Mouse (Mus musculus) bone marrow macrophage, adult 2 months (primary cell): ENCODE results near the gene Chst11. TPM values are rescaled to one million over a fixed set of nuclear protein-coding genes. Genes with fewer than 3 reads are reported as not detected.
A peak's percentile ranks its signal among the peaks of the same experiment; 100 is the strongest.

ENCODE experiments used
- H3K27ac ChIP-seq: 2 replicates; pipeline ENCODE4 v1.5.1; 2012; ENCODE audit warnings: low read depth, low read length; ENCODE audit not compliant: insufficient read depth
- H3K4me1 ChIP-seq: 2 replicates; pipeline ENCODE4 v1.6.1; 2012; ENCODE audit warnings: low read length; ENCODE audit not compliant: control insufficient read depth, insufficient read depth
- H3K4me3 ChIP-seq: 2 replicates; pipeline ENCODE4 v1.5.1; 2012; ENCODE audit warnings: mild to moderate bottlenecking, low read length, moderate library complexity; ENCODE audit not compliant: insufficient read depth
- CTCF ChIP-seq: IDR thresholded peaks from 2 replicates; pipeline ENCODE4 v1.5.1; 2012; ENCODE audit warnings: low read depth, mild to moderate bottlenecking, low read length, moderate library complexity
- POLR2A ChIP-seq: IDR thresholded peaks from 2 replicates; pipeline ENCODE4 v1.6.1; 2012; ENCODE audit warnings: mild to moderate bottlenecking, low read depth, low read length, borderline replicate concordance
- polyA plus RNA-seq: library from polyadenylated mRNA; stranded (reverse); fragments of >200 nt; gene quantifications from 2 replicates; pipeline ENCODE4 v1.2.4, GENCODE M21; 2012; ENCODE audit not compliant: missing spikeins, insufficient read depth, insufficient read length

Gene Chst11
- polyA plus RNA-seq, 1 experiment = 0.88 TPM

- peaks cover 25% of the 10 kb centered on the region for H3K4me1 ChIP-seq
- no peak overlapping the region for H3K4me3 ChIP-seq
- H3K27ac ChIP-seq = peak overlapping the region; percentile 45
- TF ChIP-seq CTCF = no peak
- no peak for TF ChIP-seq POLR2A
Measured at GRCm38 (mm10) chr10:83005003-83005402, 19.7 kb downstream of the Chst11 start.

- Histone ChIP-seq H3K27ac (no peak overlapping the region), H3K4me1 (peaks cover 25% of the 10 kb centered on the region), H3K4me3 (no peak overlapping the region)
- TF ChIP-seq CTCF = no peak
- TF ChIP-seq POLR2A = no peak
Measured at GRCm38 (mm10) chr10:83006258-83006657, 21.0 kb downstream of the Chst11 start.

- no peak overlapping the region for H3K4me3 ChIP-seq
- TF ChIP-seq CTCF (no peak), POLR2A (no peak)
- H3K27ac ChIP-seq = no peak overlapping the region
- H3K4me1 ChIP-seq = peaks cover 5% of the 10 kb centered on the region; the same call in 1 of the 2 replicates
Measured at GRCm38 (mm10) chr10:83013984-83014383, 28.7 kb downstream of the Chst11 start.

- TF ChIP-seq CTCF (no peak), POLR2A (no peak)
- Histone ChIP-seq H3K4me1 (no peaks in the 10 kb centered on the region), H3K4me3 (no peak overlapping the region), H3K27ac (no peak overlapping the region)
Measured at GRCm38 (mm10) chr10:83015919-83016318, 30.6 kb downstream of the Chst11 start.

GRCm38 (mm10) chr10:83016779-83017178 is 31.5 kb downstream of the Chst11 start:
- no peaks in the 10 kb centered on the region for H3K4me1 ChIP-seq
- no peak for TF ChIP-seq CTCF
- no peak for TF ChIP-seq POLR2A
- no peak overlapping the region for H3K27ac ChIP-seq
- no peak overlapping the region for H3K4me3 ChIP-seq

- Histone ChIP-seq H3K27ac (no peak overlapping the region), H3K4me1 (no peaks in the 10 kb centered on the region), H3K4me3 (no peak overlapping the region)
- TF ChIP-seq CTCF = no peak
- no peak for TF ChIP-seq POLR2A
Measured at GRCm38 (mm10) chr10:83017760-83018498, 32.6 kb downstream of the Chst11 start.

GRCm38 (mm10) chr10:83018521-83018920 is 33.2 kb downstream of the Chst11 start:
- TF ChIP-seq CTCF (no peak), POLR2A (no peak)
- Histone ChIP-seq H3K4me1 (no peaks in the 10 kb centered on the region), H3K27ac (no peak overlapping the region), H3K4me3 (no peak overlapping the region)

GRCm38 (mm10) chr10:83019497-83020270 is 34.4 kb downstream of the Chst11 start:
- H3K4me1 ChIP-seq = no peaks in the 10 kb centered on the region
- H3K4me3 ChIP-seq = no peak overlapping the region
- H3K27ac ChIP-seq = no peak overlapping the region
- no peak for TF ChIP-seq CTCF

GRCm38 (mm10) chr10:83022616-83023015 is 37.3 kb downstream of the Chst11 start:
- Histone ChIP-seq H3K4me3 (no peak overlapping the region), H3K4me1 (no peaks in the 10 kb centered on the region), H3K27ac (no peak overlapping the region)
- TF ChIP-seq POLR2A (no peak), CTCF (no peak)

GRCm38 (mm10) chr10:83026174-83026573 is 40.9 kb downstream of the Chst11 start:
- Histone ChIP-seq H3K4me3 (no peak overlapping the region), H3K27ac (no peak overlapping the region), H3K4me1 (no peaks in the 10 kb centered on the region)
- TF ChIP-seq POLR2A = no peak
- no peak for TF ChIP-seq CTCF
